Mouse (Mus musculus): ENCODE measurements around the gene Pin1rt1. TPM values are rescaled to one million over a fixed set of nuclear protein-coding genes. Genes with fewer than 3 reads are reported as not detected.

Pin1rt1 gene
- polyA plus RNA-seq, 1 experiment = not detected

DNA sequence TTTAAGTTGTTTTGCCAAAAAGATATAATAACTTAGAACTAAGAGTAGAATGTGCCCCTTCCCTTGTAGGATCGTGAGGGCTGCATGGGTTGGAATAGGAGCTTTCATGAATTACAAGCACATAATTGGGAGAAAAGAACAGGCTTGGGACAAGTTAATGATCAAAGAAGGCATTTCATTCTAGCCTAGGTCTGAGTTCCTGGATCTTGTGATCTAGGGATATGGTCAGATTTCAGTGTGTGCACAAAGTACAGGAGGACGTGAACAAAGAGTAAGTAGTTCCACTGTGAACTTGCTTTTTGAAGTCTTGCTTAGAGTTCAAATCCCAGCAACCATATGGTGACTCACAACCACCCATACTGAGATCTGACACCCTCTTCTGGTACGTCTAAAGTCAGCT lies 38.9 kb downstream of the Pin1rt1 start:
- TF ChIP-seq GATA1 (IDR thresholded peaks at IDR 0.05; ENCODE audit: low read length) = no peak
- no peak for TF ChIP-seq TAL1 (IDR thresholded peaks at IDR 0.05; ENCODE audit: low read length)
- H3K4me3 ChIP-seq (replicated peaks) = no peak overlapping the region

DNA sequence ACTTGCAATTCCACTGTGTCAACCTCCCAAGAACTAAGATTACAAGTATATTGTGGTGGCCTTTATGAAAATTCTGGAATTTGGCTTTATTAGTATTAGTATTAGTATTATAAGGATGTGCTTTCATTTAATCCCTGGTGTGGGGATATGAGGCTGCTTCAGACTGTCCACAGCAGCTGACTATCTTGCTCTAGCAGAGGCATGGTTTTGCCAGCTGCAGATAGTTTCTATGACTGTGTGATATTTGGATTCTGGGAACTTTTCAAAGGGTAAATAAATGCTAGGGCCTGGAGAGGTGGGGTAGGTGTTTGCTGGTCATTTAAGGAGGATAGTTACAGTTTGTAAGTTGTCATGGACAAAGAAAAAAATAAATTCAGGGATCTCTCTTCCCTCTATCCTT lies 44.5 kb downstream of the Pin1rt1 start:
- peaks cover 7% of the 10 kb centered on the region for H3K4me1 ChIP-seq (ENCODE audit: control insufficient read depth)
- no peaks in the 10 kb centered on the region for H3K36me3 ChIP-seq (ENCODE audit: control insufficient read depth)
- no peaks in the 10 kb centered on the region for H3K9me3 ChIP-seq (ENCODE audit: control insufficient read depth, low read length)
- no peak for TF ChIP-seq TAL1 (IDR thresholded peaks at IDR 0.05; ENCODE audit: low read length)
- no peak for TF ChIP-seq GATA1 (IDR thresholded peaks at IDR 0.05; ENCODE audit: low read length)
- H3K27me3 ChIP-seq (ENCODE audit: control insufficient read depth) = no peaks in the 10 kb centered on the region
- no peak overlapping the region for H3K4me3 ChIP-seq (replicated peaks)

More for the DNA sequence above, 38.9 kb downstream of the Pin1rt1 start:
- Histone ChIP-seq H3K4me1 (ENCODE audit: control insufficient read depth) (no peaks in the 10 kb centered on the region; the same call in 1 of the 2 replicates), H3K36me3 (ENCODE audit: control insufficient read depth) (no peaks in the 10 kb centered on the region; the same call in 1 of the 2 replicates), H3K9me3 (ENCODE audit: control insufficient read depth, low read length) (no peaks in the 10 kb centered on the region), H3K27me3 (ENCODE audit: control insufficient read depth) (no peaks in the 10 kb centered on the region)

DNA sequence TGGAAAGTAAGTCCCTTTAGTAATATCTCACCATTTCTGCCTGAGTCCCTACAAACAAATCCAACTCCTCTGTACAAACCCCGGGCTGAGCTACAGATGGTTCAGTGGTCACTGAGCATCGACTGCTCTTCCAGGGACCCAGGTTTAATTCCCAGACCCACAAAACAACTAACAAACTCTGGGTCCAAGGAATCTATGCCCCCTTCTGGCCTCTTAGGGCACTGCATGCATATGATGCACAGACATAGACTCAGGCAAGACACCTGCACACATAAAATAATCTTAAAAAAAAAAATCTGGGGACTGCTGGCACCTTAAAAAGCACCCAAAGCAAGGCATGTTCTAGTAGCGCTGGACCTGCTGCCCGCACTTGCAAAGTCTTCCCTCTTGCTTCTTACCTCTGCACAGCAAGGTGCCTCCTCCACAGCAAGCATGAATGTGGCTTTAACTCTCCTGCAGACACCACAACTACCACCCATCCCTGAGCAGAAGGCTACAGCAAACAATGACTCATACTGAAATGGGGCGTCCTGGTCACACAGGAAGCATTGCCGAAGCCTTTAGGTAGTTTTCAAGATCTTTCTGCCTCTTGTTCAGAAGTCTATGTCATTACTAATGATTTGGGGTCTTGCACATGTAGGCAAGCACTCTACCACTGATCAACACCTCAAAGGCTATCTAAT lies 46.9 kb downstream of the Pin1rt1 start:
- Histone ChIP-seq H3K4me3 (replicated peaks) (no peak overlapping the region), H3K36me3 (ENCODE audit: control insufficient read depth) (peaks cover 15% of the 10 kb centered on the region)

More for the DNA sequence above, 46.9 kb downstream of the Pin1rt1 start:
- H3K4me1 ChIP-seq (ENCODE audit: control insufficient read depth) = peaks cover 7% of the 10 kb centered on the region
- no peaks in the 10 kb centered on the region for H3K9me3 ChIP-seq (ENCODE audit: control insufficient read depth, low read length)
- H3K27me3 ChIP-seq (ENCODE audit: control insufficient read depth) = no peaks in the 10 kb centered on the region
- TF ChIP-seq GATA1 (IDR thresholded peaks at IDR 0.05; ENCODE audit: low read length) (no peak), TAL1 (IDR thresholded peaks at IDR 0.05; ENCODE audit: low read length) (no peak)

Other genes starting within 250 kb of the Pin1rt1 start
- 0.23 and 0.31 TPM in 2 replicates for gene Hipk3, start 221.9 kb downstream of the Pin1rt1 start, polyA plus RNA-seq (2012)
- gene Cstf3, start 125.9 kb downstream of the Pin1rt1 start, polyA plus RNA-seq (2012) = 0.37 and 0.44 TPM in 2 replicates
- gene Tcp11l1, start 4.2 kb downstream of the Pin1rt1 start, polyA plus RNA-seq (2012) = 0.07 TPM in 1 of 2 replicates, not detected in the other
- 0.10 TPM in 1 of 2 replicates, not detected in the other for gene Depdc7, start 26.5 kb upstream of the Pin1rt1 start, polyA plus RNA-seq (2012)
- 0.02 TPM in 2 replicates for gene Qser1, start 100.4 kb upstream of the Pin1rt1 start, polyA plus RNA-seq (2012)
- not detected in 2 replicates for gene Prrg4, start 133.5 kb upstream of the Pin1rt1 start, polyA plus RNA-seq (2012)
- not detected in 2 replicates for gene Ccdc73, start 151.4 kb upstream of the Pin1rt1 start, polyA plus RNA-seq (2012)

Measured in erythroblast, embryonic 14.5 days (primary cell).